Mouse (Mus musculus) heart, adult 2 months (tissue): ENCODE results near the gene Olfr351. TPM values are rescaled to one million over a fixed set of nuclear protein-coding genes. Genes with fewer than 3 reads are reported as not detected.

ENCODE experiments used
- DNase-seq, 2 experiments: peaks; one replicate each; pipeline ENCODE4 v3.0.0; 2021
- H3K27ac ChIP-seq: fragments of 200-600 bp; 2 replicates; pipeline ENCODE4 v1.8.1; 2022
- H3K27me3 ChIP-seq: fragments of 200-500 bp; 2 replicates; pipeline ENCODE4 v1.6.1; 2012; ENCODE audit warnings: mild to moderate bottlenecking, low read length, inconsistent platforms, mixed read lengths; ENCODE audit not compliant: control insufficient read depth, insufficient read depth
- H3K36me3 ChIP-seq: fragments of 200-500 bp; 2 replicates; pipeline ENCODE4 v1.6.1; 2012; ENCODE audit warnings: low read length, inconsistent platforms; ENCODE audit not compliant: control insufficient read depth, insufficient read depth
- H3K4me1 ChIP-seq: fragments of 200-500 bp; 2 replicates; pipeline ENCODE4 v1.6.1; 2011; ENCODE audit warnings: low read length; ENCODE audit not compliant: control insufficient read depth, insufficient read depth
- H3K4me3 ChIP-seq: fragments of 200-600 bp; 2 replicates; pipeline ENCODE4 v1.8.1; 2022
- H3K79me2 ChIP-seq: fragments of 200-500 bp; replicated peaks from 2 replicates; pipeline ENCODE4 v1.6.1; 2012; ENCODE audit warnings: mild to moderate bottlenecking, inconsistent platforms, low read length, moderate library complexity, mixed read lengths; ENCODE audit not compliant: control insufficient read depth, insufficient read depth
- H3K9ac ChIP-seq: fragments of 200-500 bp; 2 replicates; pipeline ENCODE4 v1.6.1; 2012; ENCODE audit warnings: low read depth, mild to moderate bottlenecking, control low read depth, inconsistent platforms, low read length, mixed read lengths
- CTCF ChIP-seq: fragments of 200-600 bp; IDR thresholded peaks from 2 replicates; pipeline ENCODE4 v1.8.1; 2022; ENCODE audit warnings: antibody characterized with exemption, mild to moderate bottlenecking, moderate library complexity
- EP300 ChIP-seq: fragments of 200-500 bp; IDR thresholded peaks from 2 replicates; pipeline ENCODE4 v1.6.1; 2011; ENCODE audit warnings: low read depth, low read length, control low read depth; ENCODE audit not compliant: insufficient read depth
- POLR2A ChIP-seq: fragments of 200-500 bp; IDR thresholded peaks from 2 replicates; pipeline ENCODE4 v1.6.1; 2011; ENCODE audit warnings: mild to moderate bottlenecking, low read depth, low read length, control low read depth; ENCODE audit not compliant: insufficient read depth
- WGBS: fragments of 180-500 bp; shearing (Covaris S2); methylation state at CpG from one replicate; pipeline ENCODE4 v1.1.7; 2018; 5-methylcytosine and 5-hydroxymethylcytosine counted together
- intact Hi-C: fragments of 180-260 bp; cut with DNase I; formaldehyde crosslinking; loops from one replicate; pipeline ENCODE4 v1.15.1; 2025
- long read RNA-seq: library from polyadenylated mRNA; stranded (forward); transcript quantifications from one replicate; pipeline ENCODE4 v2.0.0, GENCODE M21; 2021
- polyA plus RNA-seq: library from polyadenylated mRNA; depleted of rRNA; stranded (reverse); fragments of >200 nt; gene quantifications from 2 replicates; pipeline ENCODE4 v1.2.3, GENCODE M21; 2012; rRNA removed
- total RNA-seq, 2 experiments: library from RNA; stranded (reverse); gene quantifications; 2 replicates each; pipeline ENCODE4 v1.2.3; 2021

Gene Olfr351
- not detected for total RNA-seq
- not detected in 2 replicates for polyA plus RNA-seq
- long read RNA-seq: 0 reads

- 45% methylated on average over 1 of the region's 1 CpGs for WGBS
- H3K4me3 ChIP-seq: no peak within 1 kb of the TSS
- no peaks in the 10 kb centered on the region for H3K27me3 ChIP-seq
- no peaks in the 10 kb centered on the region for H3K79me2 ChIP-seq
- no peaks in the 10 kb centered on the region for H3K36me3 ChIP-seq
- no peak within 1 kb of the TSS for H3K27ac ChIP-seq
- no peak for DNase-seq
- TF ChIP-seq POLR2A (no peak), CTCF (no peak), EP300 (no peak)
- no peak within 1 kb of the TSS for H3K9ac ChIP-seq
- intact Hi-C loops: no loop called here
- H3K4me1 ChIP-seq: no peaks in the 10 kb centered on the region
Measured at GRCm38 (mm10) chr2:36862560-36862959, at the start of gene Olfr351. Olfr351 (minus strand) TSS chr2:36862660.

DNA sequence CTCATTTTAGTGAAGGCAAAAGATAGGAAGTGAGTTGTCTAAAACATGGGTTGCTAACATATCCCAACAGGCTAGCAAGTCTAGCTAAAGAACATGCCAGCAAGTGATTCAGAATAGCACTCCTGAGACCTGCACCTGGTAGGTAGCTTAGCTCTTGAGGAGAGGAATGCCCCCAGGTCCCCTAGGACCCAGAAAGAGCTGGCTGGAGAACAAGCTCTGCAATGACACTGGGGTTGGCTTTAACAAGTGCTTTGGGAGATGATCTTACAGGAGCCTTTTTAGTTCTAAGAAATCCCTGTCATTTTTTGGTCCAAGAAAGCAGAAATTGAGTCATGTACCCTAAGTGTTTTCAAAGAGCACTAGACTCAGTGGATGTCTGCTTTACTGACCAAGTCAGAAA lies 42.9 kb upstream of the Olfr351 start, which contains the start of gene Olfr354:
TSS of gene Olfr354 (plus strand) at position 301 of the 400 bp plus-strand sequence.
- TF ChIP-seq CTCF (no peak), EP300 (no peak), POLR2A (no peak)
- Histone ChIP-seq H3K36me3 (no peaks in the 10 kb centered on the region), H3K9ac (no peak within 1 kb of the TSS), H3K4me3 (no peak within 1 kb of the TSS), H3K79me2 (no peaks in the 10 kb centered on the region), H3K27ac (no peak within 1 kb of the TSS), H3K4me1 (no peaks in the 10 kb centered on the region), H3K27me3 (no peaks in the 10 kb centered on the region)
- intact Hi-C loops: no loop called here
- DNase-seq: no peak

GRCm38 (mm10) chr2:36897114-36897513 lies 34.7 kb upstream of the Olfr351 start:
- Histone ChIP-seq H3K4me3 (no peak overlapping the region), H3K4me1 (no peaks in the 10 kb centered on the region), H3K9ac (no peak overlapping the region), H3K27me3 (no peaks in the 10 kb centered on the region), H3K36me3 (no peaks in the 10 kb centered on the region), H3K79me2 (no peaks in the 10 kb centered on the region), H3K27ac (no peak overlapping the region)
- TF ChIP-seq POLR2A (no peak), EP300 (no peak), CTCF (no peak)
- DNase-seq: no peak
- intact Hi-C loops: no loop called here

- intact Hi-C loops: no loop called here
- Histone ChIP-seq H3K36me3 (no peaks in the 10 kb centered on the region), H3K4me1 (no peaks in the 10 kb centered on the region), H3K27me3 (no peaks in the 10 kb centered on the region), H3K27ac (no peak within 1 kb of the TSS), H3K79me2 (no peaks in the 10 kb centered on the region), H3K4me3 (no peak within 1 kb of the TSS), H3K9ac (no peak within 1 kb of the TSS)
- no peak for TF ChIP-seq EP300
- TF ChIP-seq POLR2A: no peak
- TF ChIP-seq CTCF: no peak
- DNase-seq: no peak
Measured at GRCm38 (mm10) chr2:36892836-36893235, 30.4 kb upstream of the Olfr351 start, which contains the start of gene Olfr353. Olfr353 (minus strand) TSS chr2:36892936.

- TF ChIP-seq POLR2A: no peak
- TF ChIP-seq EP300: no peak
- no peak for TF ChIP-seq CTCF
- DNase-seq: no peak
- H3K4me1 ChIP-seq: no peaks in the 10 kb centered on the region
- no peak within 1 kb of the TSS for H3K27ac ChIP-seq
- WGBS: 70% methylated on average over 1 of the region's 1 CpGs
- no peaks in the 10 kb centered on the region for H3K36me3 ChIP-seq
- no peaks in the 10 kb centered on the region for H3K79me2 ChIP-seq
- no peaks in the 10 kb centered on the region for H3K27me3 ChIP-seq
- H3K9ac ChIP-seq: no peak within 1 kb of the TSS
- intact Hi-C loops: no loop called here
- H3K4me3 ChIP-seq: no peak within 1 kb of the TSS
Measured at GRCm38 (mm10) chr2:36868160-36868559, 5.7 kb upstream of the Olfr351 start, which contains the start of gene Olfr352. Olfr352 (plus strand) TSS chr2:36868460.

GRCm38 (mm10) chr2:36846010-36846409 lies 16.4 kb downstream of the Olfr351 start, which contains the start of gene Olfr350:
Olfr350 (plus strand) TSS chr2:36846310.
- no peaks in the 10 kb centered on the region for H3K27me3 ChIP-seq
- no peak within 1 kb of the TSS for H3K4me3 ChIP-seq
- H3K36me3 ChIP-seq: no peaks in the 10 kb centered on the region
- DNase-seq: no peak
- WGBS: 71% methylated on average over 1 of the region's 1 CpGs
- intact Hi-C loops: no loop called here
- TF ChIP-seq EP300 (no peak), POLR2A (no peak), CTCF (no peak)
- no peaks in the 10 kb centered on the region for H3K79me2 ChIP-seq
- no peaks in the 10 kb centered on the region for H3K4me1 ChIP-seq
- H3K27ac ChIP-seq: no peak within 1 kb of the TSS
- no peak within 1 kb of the TSS for H3K9ac ChIP-seq
